Mouse (Mus musculus) C2C12 (cell line): Measurements from ENCODE around the gene Dpy19l3. TPM values are rescaled to one million over a fixed set of nuclear protein-coding genes. Genes with fewer than 3 reads are reported as not detected.

Experiments
- H3K27me3 ChIP-seq: one replicate; pipeline ENCODE4 v1.6.1; 2011; ENCODE audit not compliant: control insufficient read depth, insufficient read depth, insufficient read length
- H3K36me3 ChIP-seq: one replicate; pipeline ENCODE4 v1.6.1; 2011; ENCODE audit not compliant: control insufficient read depth, insufficient read depth
- H3K4me3 ChIP-seq: one replicate; pipeline ENCODE4 v1.5.1; 2011; ENCODE audit warnings: mild to moderate bottlenecking, control low read depth; ENCODE audit not compliant: poor library complexity, insufficient read depth, severe bottlenecking
- H3K79me2 ChIP-seq: one replicate; pipeline ENCODE4 v1.6.1; 2011; ENCODE audit not compliant: control insufficient read depth, insufficient read depth
- H3K79me3 ChIP-seq: one replicate; pipeline ENCODE4 v1.6.1; 2011; ENCODE audit warnings: low read depth, control low read depth
- H3ac ChIP-seq: one replicate; pipeline ENCODE3; 2011; ENCODE audit warnings: low read depth; ENCODE audit not compliant: control insufficient read depth, insufficient read length
- CEBPB ChIP-seq: IDR thresholded peaks from one replicate; pipeline ENCODE4 v1.6.1; 2011; ENCODE audit warnings: low read depth, mild to moderate bottlenecking, control low read depth, moderate library complexity
- CTCF ChIP-seq: IDR thresholded peaks from one replicate; pipeline ENCODE4 v1.5.1; 2011; ENCODE audit not compliant: control insufficient read depth, insufficient read depth, insufficient read length
- FOSL1 ChIP-seq: IDR thresholded peaks from one replicate; pipeline ENCODE4 v1.8.0; 2011; ENCODE audit warnings: mild to moderate bottlenecking, low read length; ENCODE audit not compliant: poor library complexity, insufficient read depth, severe bottlenecking
- MAX ChIP-seq: IDR thresholded peaks from one replicate; pipeline ENCODE4 v1.6.1; 2011; ENCODE audit warnings: mild to moderate bottlenecking, control low read depth
- MYOD1 ChIP-seq: IDR thresholded peaks from one replicate; pipeline ENCODE4 v1.6.1; 2011; ENCODE audit warnings: low read depth; ENCODE audit not compliant: control insufficient read depth, insufficient read length
- MYOG ChIP-seq: IDR thresholded peaks from one replicate; pipeline ENCODE4 v1.6.1; 2011; ENCODE audit not compliant: control insufficient read depth, insufficient read length; ENCODE audit errors: extremely low read depth
- USF1 ChIP-seq: IDR thresholded peaks from one replicate; pipeline ENCODE4 v1.6.1; 2011; ENCODE audit warnings: low read depth, mild to moderate bottlenecking, control low read depth, moderate library complexity
- polyA plus RNA-seq: library from polyadenylated mRNA; unstranded; fragments of >200 nt; fragmentation: generic; extraction: Trizol; gene quantifications from one replicate; pipeline ENCODE4 v1.2.1, GENCODE M21; 2012; ENCODE audit warnings: missing spikeins

Gene Dpy19l3
- polyA plus RNA-seq, 1 experiment: 8.2 TPM

DNA sequence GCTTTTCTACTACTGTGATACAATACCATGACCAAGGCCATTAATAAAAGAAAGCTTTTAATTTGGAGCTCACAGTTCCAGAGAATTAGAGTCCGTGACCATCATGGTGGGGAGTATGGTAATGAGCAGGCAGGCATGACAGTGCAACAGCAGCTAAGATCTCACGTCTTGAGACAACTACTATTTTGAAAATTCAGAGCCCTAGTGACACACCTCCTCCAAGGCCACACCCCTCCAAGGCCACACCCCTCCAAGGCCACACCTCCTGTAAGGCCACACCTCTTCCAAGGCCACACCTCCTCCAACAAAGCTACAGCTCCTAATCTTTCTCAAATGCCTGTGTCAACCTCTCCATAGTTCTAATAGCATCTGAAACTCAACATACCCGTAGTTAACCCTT, 105.2 kb downstream of the Dpy19l3 start:
- Histone ChIP-seq H3K4me3 (no peak overlapping the region), H3K36me3 (peaks cover 9% of the 10 kb centered on the region), H3K27me3 (no peaks in the 10 kb centered on the region), H3K79me3 (peaks cover 10% of the 10 kb centered on the region), H3ac (no peak overlapping the region), H3K79me2 (peaks cover 20% of the 10 kb centered on the region)
- no peak for TF ChIP-seq MYOD1

DNA sequence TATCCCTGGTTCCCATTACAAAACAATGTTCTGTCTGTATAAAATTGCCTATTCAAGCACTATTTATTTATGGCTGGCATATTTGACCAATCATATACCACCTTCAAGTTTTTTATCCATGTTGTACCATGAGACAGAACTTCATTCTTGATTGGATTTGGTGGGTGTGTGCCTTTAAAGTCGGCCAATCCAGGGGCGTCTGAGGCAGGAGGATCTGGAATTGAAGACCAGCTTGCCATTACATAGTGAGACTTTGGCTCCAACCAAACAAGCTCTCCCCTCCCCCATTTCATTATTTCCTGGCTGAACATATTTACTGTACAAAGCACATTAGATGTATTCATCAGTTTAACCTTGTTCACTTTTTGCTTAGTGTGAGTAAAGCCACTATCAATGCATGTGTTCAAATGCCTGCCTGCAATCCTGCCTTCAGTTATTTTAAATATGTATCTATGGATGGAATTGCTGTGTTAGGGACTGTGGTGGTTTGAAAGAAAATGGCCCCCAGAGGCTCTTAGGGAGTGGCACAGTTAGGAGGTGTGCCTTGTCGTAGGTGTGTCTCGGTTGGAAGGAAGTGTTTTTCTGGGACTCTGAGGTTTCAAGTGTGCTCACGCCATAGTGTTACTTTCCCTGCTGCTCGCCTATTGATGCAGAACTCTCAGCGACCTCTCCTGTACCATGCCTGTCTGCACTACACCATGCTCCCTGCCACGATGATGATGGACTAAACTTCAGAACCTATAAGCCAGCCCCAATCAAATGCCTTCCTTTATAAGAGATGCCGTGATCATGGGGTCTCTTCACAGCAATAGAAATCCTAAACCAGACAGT, 105.8 kb downstream of the Dpy19l3 start:
- TF ChIP-seq FOSL1 (no peak), CTCF (no peak), MYOD1 (no peak), MYOG (no peak), MAX (no peak), USF1 (no peak)
- Histone ChIP-seq H3K4me3 (no peak overlapping the region), H3K27me3 (no peaks in the 10 kb centered on the region), H3ac (no peak overlapping the region), H3K79me2 (peaks cover 20% of the 10 kb centered on the region), H3K36me3 (peaks cover 12% of the 10 kb centered on the region), H3K79me3 (peaks cover 10% of the 10 kb centered on the region)

DNA sequence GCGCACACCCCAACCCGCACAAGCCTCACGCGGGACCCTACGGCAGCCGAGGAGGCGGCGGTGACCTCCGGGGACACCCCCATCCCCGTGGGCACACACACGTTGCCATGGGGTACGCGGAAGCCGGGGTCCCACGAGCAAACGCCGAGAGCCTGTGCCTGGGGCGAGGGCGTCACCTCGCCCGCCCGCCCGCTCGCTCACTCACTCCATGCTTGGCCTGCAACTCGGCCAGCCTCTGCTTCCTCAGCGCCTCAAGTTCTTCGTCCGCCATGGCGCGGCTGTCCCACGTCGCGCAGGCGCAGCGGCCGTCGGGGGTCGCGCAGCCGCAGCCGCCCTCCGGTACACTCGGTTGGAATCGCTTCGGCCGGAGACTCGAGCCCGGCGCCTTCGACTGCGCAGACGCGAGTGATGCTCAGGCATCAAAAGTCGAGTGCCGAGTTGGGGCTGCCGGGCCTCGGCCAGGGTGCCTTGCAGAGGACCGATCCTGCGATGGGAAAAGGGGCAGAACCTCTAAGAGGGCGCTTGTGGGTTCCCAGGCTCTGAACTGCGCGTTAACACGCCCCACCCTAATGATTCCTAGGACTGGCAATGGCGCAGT, 107.1 kb downstream of the Dpy19l3 start, which contains the start of gene Pdcd5:
TSS of gene Pdcd5 (minus strand) at position 421 of the 598 bp plus-strand sequence.
- H3K79me3 ChIP-seq: peaks cover 10% of the 10 kb centered on the region
- H3K36me3 ChIP-seq: peaks cover 21% of the 10 kb centered on the region
- TF ChIP-seq MAX: no peak
- TF ChIP-seq MYOD1: no peak
- TF ChIP-seq CEBPB: no peak
- no peak for TF ChIP-seq CTCF
- no peak for TF ChIP-seq FOSL1
- TF ChIP-seq USF1: no peak
- no peak for TF ChIP-seq MYOG
- peak within 1 kb of the TSS; percentile 78 for H3K4me3 ChIP-seq
- no peaks in the 10 kb centered on the region for H3K27me3 ChIP-seq
- peaks cover 20% of the 10 kb centered on the region for H3K79me2 ChIP-seq
- peak within 1 kb of the TSS; percentile 91 for H3ac ChIP-seq

DNA sequence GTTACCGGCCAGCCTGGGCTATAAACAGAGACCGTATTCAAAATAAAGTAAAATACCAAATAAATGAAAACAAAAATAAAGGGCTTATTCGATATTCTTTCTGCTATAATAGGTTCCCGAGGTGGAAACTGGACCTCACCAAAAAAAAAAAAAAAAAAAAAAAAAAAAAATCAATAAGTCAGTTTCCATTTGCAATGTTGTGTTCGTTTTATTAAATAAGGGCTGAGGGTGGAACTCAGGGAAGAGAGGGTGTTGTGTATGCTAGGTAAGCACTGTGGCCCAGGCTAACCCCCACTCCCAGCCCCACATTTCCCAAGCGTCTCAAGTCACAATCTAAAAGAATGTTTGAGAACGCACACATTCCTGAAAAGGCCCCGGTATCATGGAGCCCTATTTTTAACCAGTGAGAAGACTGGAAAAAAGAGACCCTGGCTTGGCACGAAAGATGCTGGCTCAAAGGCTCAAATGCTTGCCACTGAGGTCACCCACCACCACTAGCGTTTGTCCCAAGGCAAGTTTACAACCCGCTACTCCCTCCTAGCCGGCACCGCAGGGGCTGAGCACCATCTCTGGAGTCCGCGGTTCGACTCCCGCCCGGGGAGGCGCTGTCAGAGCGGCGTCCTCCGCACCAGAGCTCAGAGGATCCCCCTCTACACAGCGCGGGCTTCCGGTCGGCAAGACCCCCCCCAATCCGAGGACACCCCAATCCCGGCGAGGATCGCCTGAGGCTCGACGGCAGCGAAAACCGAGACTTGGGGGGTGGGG, 107.8 kb downstream of the Dpy19l3 start:
- no peak for TF ChIP-seq CEBPB
- no peak for TF ChIP-seq CTCF
- no peak for TF ChIP-seq MYOG
- TF ChIP-seq MYOD1: no peak
- Histone ChIP-seq H3K36me3 (peaks cover 24% of the 10 kb centered on the region), H3ac (peak overlapping the region; percentile 91), H3K4me3 (peak overlapping the region; percentile 78), H3K79me2 (peaks cover 20% of the 10 kb centered on the region), H3K27me3 (no peaks in the 10 kb centered on the region), H3K79me3 (peaks cover 10% of the 10 kb centered on the region)

DNA sequence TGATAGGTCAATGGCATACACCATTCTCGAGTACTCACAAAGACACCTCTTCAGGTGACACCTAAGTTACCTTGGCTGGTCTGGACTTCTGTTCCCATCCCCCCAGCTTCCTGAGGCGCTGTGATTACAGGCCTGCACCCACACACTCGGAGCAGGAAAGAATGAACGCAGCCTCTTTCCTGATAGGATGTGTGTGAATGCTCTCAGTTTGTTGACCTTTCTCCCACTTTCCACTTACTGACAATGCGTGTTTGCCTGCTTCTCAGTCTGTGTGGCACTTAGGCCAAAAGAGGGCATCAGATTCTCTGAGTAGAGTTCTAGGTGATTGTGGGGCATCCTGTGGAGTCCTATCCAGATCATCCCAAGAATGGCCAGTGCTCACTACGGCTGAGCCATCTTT, 114.2 kb downstream of the Dpy19l3 start:
- TF ChIP-seq CEBPB (no peak), CTCF (no peak), FOSL1 (no peak), MAX (no peak), USF1 (no peak), MYOG (no peak), MYOD1 (no peak)
- Histone ChIP-seq H3K4me3 (no peak overlapping the region), H3K79me2 (no peaks in the 10 kb centered on the region), H3ac (no peak overlapping the region), H3K36me3 (peaks cover 55% of the 10 kb centered on the region), H3K27me3 (no peaks in the 10 kb centered on the region), H3K79me3 (no peaks in the 10 kb centered on the region)

DNA sequence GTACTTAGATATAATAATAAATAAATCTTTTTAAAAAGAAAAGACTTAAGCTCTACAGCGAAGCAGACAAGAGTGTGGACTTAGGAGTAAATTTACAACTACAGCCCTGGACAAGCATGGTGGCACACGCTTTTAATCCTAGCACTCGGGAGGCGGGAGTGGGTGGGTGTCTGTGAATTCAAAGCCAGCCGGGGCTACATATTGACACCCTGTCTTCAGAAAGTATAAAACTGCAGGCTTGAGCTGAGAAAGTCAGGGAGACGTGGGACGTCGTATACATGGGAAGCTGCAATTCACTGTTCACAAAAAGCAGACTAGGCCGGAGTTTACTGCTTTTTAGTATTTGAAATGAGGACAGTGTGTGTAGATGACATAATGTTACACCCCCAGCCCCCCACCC, 117.4 kb downstream of the Dpy19l3 start:
- TF ChIP-seq MAX: no peak
- no peak for TF ChIP-seq CTCF
- no peak for TF ChIP-seq CEBPB
- no peak for TF ChIP-seq MYOD1
- TF ChIP-seq USF1: no peak
- TF ChIP-seq MYOG: no peak
- no peak for TF ChIP-seq FOSL1
- Histone ChIP-seq H3K27me3 (no peaks in the 10 kb centered on the region), H3K36me3 (peaks cover 34% of the 10 kb centered on the region), H3K79me3 (no peaks in the 10 kb centered on the region), H3K4me3 (no peak overlapping the region), H3ac (no peak overlapping the region), H3K79me2 (no peaks in the 10 kb centered on the region)
